Mouse (Mus musculus): ENCODE data around the gene Bicd2. TPM values are rescaled to one million over a fixed set of nuclear protein-coding genes. Genes with fewer than 3 reads are reported as not detected.

The Bicd2 gene
- polyA plus RNA-seq, 1 experiment, result 51.1 TPM

DNA sequence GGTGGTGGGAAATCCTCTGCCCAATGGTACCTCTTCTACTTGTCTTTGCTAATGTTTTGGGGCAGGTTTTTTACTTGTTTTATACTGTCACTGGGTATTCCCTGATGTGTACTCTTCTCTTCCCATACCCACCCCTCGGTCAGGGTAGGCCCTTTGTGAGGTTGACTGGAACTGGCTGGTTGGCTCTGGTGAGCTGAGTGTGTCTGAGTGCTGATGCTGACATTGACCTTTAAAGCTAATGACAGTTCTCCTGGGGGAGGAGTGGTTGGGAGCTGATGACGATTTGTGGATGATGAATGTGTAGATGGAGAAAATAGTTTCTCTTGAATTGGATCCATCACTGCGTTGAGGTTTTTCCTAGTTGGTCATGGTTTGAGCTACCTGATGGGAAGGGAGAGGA, 85.4 kb downstream of the Bicd2 start:
- Histone ChIP-seq H3K27ac (ENCODE audit: control insufficient read depth, insufficient read depth, low read length) (no peak overlapping the region), H3K27me3 (ENCODE audit: control insufficient read depth, insufficient read depth, low read length) (no peaks in the 10 kb centered on the region), H3K36me3 (ENCODE audit: control insufficient read depth, insufficient read depth, low read length) (no peaks in the 10 kb centered on the region), H3K4me1 (replicated peaks; ENCODE audit: control insufficient read depth, insufficient read depth, low read length) (peaks cover 20% of the 10 kb centered on the region), H3K4me3 (ENCODE audit: control insufficient read depth, insufficient read depth, low read length) (no peak overlapping the region)
- no peak for DNase-seq
- TF ChIP-seq POLR2A (IDR thresholded peaks at IDR 0.05; ENCODE audit: control insufficient read depth, extremely low read depth, insufficient read depth, low read length, poor library complexity) (no peak), CTCF (IDR thresholded peaks at IDR 0.05; ENCODE audit: borderline replicate concordance, control insufficient read depth, extremely low read depth, insufficient read depth, low read length, poor library complexity) (no peak)
- 95% methylated on average over 3 of the region's 3 CpGs for WGBS

DNA sequence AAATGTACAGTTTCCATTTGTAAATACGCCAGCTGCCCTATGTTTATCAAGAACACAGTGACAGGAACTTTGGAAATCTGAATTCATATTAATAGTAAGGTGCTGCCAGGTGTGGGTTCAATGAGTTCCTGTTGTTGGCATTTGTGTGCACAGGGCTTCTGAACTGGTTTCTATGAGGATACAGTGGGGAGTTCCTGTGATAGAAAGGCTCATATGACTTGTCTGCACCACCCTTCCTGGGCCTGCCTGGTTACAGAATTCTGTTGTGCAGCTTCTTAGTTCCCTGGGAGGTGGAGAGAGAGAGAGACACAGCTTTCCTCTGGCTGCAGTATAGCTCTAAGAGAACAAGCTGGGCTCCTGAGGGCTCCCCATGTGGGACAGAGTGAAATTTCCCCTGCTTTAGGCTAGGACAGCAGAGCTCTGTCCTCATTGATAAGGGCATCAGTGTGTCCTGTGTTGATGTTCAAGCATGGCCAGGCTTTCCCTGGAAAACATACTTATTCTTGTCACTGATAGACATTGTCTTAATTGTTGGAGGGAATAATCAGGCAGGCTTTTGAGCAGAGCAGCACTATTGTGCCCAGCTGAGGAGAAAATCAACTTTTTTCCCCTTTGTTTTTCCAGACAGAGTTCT, 86.8 kb downstream of the Bicd2 start:
- WGBS, result 86% methylated on average over 1 of the region's 1 CpGs
- peaks cover 8% of the 10 kb centered on the region for H3K4me1 ChIP-seq (replicated peaks; ENCODE audit: control insufficient read depth, insufficient read depth, low read length)
- TF ChIP-seq CTCF (IDR thresholded peaks at IDR 0.05; ENCODE audit: borderline replicate concordance, control insufficient read depth, extremely low read depth, insufficient read depth, low read length, poor library complexity) (no peak), POLR2A (IDR thresholded peaks at IDR 0.05; ENCODE audit: control insufficient read depth, extremely low read depth, insufficient read depth, low read length, poor library complexity) (no peak)
- H3K27me3 ChIP-seq (ENCODE audit: control insufficient read depth, insufficient read depth, low read length), result no peaks in the 10 kb centered on the region
- peaks cover 3% of the 10 kb centered on the region; the same call in 1 of the 2 replicates for H3K36me3 ChIP-seq (ENCODE audit: control insufficient read depth, insufficient read depth, low read length)
- H3K27ac ChIP-seq (ENCODE audit: control insufficient read depth, insufficient read depth, low read length), result no peak overlapping the region
- no peak overlapping the region for H3K4me3 ChIP-seq (ENCODE audit: control insufficient read depth, insufficient read depth, low read length)
- DNase-seq, result no peak

DNA sequence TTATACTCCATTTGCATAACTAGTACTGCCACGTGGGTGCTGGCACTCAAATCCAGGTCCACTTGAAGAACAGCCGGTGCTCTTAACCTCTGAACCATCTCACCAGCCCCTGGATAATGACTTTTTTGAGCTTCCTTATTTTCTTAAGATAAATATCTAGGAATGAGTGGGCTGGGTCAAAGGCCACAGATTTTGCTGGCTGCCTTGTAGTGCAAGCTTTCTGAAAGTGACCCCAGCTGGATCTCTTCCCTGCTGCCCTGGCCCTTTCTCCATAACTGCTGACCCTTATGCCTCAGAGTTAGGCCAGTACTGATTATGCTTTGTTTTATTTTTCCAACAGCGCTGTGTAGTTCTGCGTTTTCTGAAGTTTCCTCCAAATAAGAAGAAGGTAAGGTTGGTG, 89.1 kb downstream of the Bicd2 start:
- Histone ChIP-seq H3K27ac (ENCODE audit: control insufficient read depth, insufficient read depth, low read length) (no peak overlapping the region), H3K4me1 (replicated peaks; ENCODE audit: control insufficient read depth, insufficient read depth, low read length) (peaks cover 10% of the 10 kb centered on the region), H3K36me3 (ENCODE audit: control insufficient read depth, insufficient read depth, low read length) (peaks cover 3% of the 10 kb centered on the region; the same call in 1 of the 2 replicates), H3K27me3 (ENCODE audit: control insufficient read depth, insufficient read depth, low read length) (no peaks in the 10 kb centered on the region), H3K4me3 (ENCODE audit: control insufficient read depth, insufficient read depth, low read length) (no peak overlapping the region)
- no peak for DNase-seq
- TF ChIP-seq CTCF (IDR thresholded peaks at IDR 0.05; ENCODE audit: borderline replicate concordance, control insufficient read depth, extremely low read depth, insufficient read depth, low read length, poor library complexity) (no peak), POLR2A (IDR thresholded peaks at IDR 0.05; ENCODE audit: control insufficient read depth, extremely low read depth, insufficient read depth, low read length, poor library complexity) (no peak)
- WGBS, result 90% methylated on average over 4 of the region's 4 CpGs

DNA sequence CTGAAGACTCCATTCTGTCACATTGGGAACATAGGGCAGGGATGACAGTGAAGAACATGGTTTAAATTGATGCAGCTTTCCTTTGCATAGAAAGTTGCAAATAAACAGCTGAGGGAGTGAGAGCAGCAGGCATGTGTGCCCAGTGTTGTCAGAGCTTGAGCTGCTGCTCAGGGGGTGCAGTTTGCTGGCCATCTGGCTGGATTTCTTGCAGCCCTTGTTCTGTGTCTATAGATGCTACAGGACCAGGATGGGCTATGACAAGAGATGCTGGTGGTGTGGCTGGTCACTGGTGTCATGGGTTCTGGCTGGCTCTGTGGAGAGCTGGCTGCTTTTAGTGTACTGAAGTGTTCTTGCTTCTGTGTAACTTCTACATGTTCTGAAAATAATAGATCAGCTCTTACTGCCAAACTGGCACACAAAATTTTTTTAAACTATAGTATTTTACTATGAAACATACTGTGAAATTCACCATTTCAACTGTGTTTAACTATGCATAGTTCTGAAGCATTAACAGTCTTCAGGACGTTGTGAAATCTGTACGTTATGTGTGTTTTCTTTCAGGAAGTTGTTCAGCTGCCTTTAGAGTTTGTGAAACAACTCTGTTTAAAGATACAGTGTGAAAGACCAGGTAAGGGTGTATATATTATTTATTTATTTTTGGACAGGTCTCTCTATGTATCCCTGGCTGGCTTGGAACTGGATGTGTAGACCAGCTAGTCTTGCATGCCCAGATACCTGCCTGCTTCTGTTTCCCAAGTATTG, 92.1 kb downstream of the Bicd2 start:
- no peak for TF ChIP-seq CTCF (IDR thresholded peaks at IDR 0.05; ENCODE audit: borderline replicate concordance, control insufficient read depth, extremely low read depth, insufficient read depth, low read length, poor library complexity)
- TF ChIP-seq POLR2A (IDR thresholded peaks at IDR 0.05; ENCODE audit: control insufficient read depth, extremely low read depth, insufficient read depth, low read length, poor library complexity), result no peak
- H3K36me3 ChIP-seq (ENCODE audit: control insufficient read depth, insufficient read depth, low read length), result peaks cover 15% of the 10 kb centered on the region
- WGBS, result 97% methylated on average over 2 of the region's 2 CpGs
- no peak overlapping the region for H3K27ac ChIP-seq (ENCODE audit: control insufficient read depth, insufficient read depth, low read length)
- DNase-seq, result no peak
- H3K27me3 ChIP-seq (ENCODE audit: control insufficient read depth, insufficient read depth, low read length), result no peaks in the 10 kb centered on the region
- no peak overlapping the region for H3K4me3 ChIP-seq (ENCODE audit: control insufficient read depth, insufficient read depth, low read length)
- H3K4me1 ChIP-seq (replicated peaks; ENCODE audit: control insufficient read depth, insufficient read depth, low read length), result peaks cover 9% of the 10 kb centered on the region

DNA sequence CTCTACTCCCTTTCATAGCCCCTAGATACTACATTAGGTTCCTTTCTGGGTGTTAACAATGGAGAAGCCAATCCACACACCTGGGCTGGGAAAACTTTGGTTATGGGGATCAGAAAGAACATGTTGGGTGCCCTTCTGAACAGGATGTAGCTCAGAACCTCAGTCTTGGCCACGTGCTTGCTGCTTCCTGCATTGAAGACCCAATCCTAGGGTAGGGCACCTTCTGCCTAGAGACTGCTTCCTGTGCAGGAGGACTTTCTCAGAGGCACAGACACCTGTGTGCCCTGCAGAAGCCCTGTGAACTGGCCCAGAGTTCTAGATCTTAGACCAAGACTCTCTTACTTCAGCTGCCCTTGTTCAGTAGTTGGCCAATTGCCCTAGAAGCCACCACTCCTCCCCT, 94.4 kb downstream of the Bicd2 start:
- peak; percentile 16 for DNase-seq
- Histone ChIP-seq H3K4me3 (ENCODE audit: control insufficient read depth, insufficient read depth, low read length) (no peak overlapping the region), H3K4me1 (replicated peaks; ENCODE audit: control insufficient read depth, insufficient read depth, low read length) (peaks cover 9% of the 10 kb centered on the region), H3K27me3 (ENCODE audit: control insufficient read depth, insufficient read depth, low read length) (no peaks in the 10 kb centered on the region), H3K36me3 (ENCODE audit: control insufficient read depth, insufficient read depth, low read length) (peaks cover 15% of the 10 kb centered on the region), H3K27ac (ENCODE audit: control insufficient read depth, insufficient read depth, low read length) (no peak overlapping the region)
- WGBS, result 4% methylated on average over 1 of the region's 1 CpGs
- TF ChIP-seq CTCF (IDR thresholded peaks at IDR 0.05; ENCODE audit: borderline replicate concordance, control insufficient read depth, extremely low read depth, insufficient read depth, low read length, poor library complexity), result no peak

DNA sequence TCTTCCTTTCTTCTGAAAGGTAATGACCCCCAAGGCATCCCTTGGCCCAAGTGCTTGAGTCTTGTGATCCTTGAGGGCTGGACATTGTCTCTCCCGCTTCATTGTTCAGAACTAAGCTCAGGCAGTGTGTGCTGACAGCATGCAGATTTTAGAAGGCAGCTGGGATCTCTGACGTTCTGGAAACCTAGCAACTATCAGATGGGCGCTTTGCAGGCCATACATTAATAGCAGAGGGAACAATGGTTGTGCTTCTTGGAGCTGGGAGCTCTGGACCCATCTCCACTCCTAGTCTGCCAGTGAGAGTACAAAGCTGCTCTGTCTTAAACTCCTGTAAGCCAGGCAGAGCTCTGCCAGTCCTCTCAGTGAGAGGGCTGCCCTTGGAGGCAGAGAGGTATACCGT, 94.8 kb downstream of the Bicd2 start:
- WGBS, result 97% methylated on average over 4 of the region's 4 CpGs

More for the DNA sequence above, 94.8 kb downstream of the Bicd2 start:
- Histone ChIP-seq H3K36me3 (ENCODE audit: control insufficient read depth, insufficient read depth, low read length) (peaks cover 15% of the 10 kb centered on the region), H3K27me3 (ENCODE audit: control insufficient read depth, insufficient read depth, low read length) (no peaks in the 10 kb centered on the region), H3K27ac (ENCODE audit: control insufficient read depth, insufficient read depth, low read length) (no peak overlapping the region), H3K4me3 (ENCODE audit: control insufficient read depth, insufficient read depth, low read length) (no peak overlapping the region), H3K4me1 (replicated peaks; ENCODE audit: control insufficient read depth, insufficient read depth, low read length) (peaks cover 9% of the 10 kb centered on the region)
- TF ChIP-seq CTCF (IDR thresholded peaks at IDR 0.05; ENCODE audit: borderline replicate concordance, control insufficient read depth, extremely low read depth, insufficient read depth, low read length, poor library complexity), result no peak
- no peak for TF ChIP-seq POLR2A (IDR thresholded peaks at IDR 0.05; ENCODE audit: control insufficient read depth, extremely low read depth, insufficient read depth, low read length, poor library complexity)
- no peak for DNase-seq

Other genes with a start within 250 kb of the Bicd2 start
- 2.3 and 3.9 TPM in 2 replicates for gene Wnk2, start 193.6 kb upstream of the Bicd2 start, polyA plus RNA-seq (2012; rRNA removed)
- gene Ninj1, start 154.1 kb upstream of the Bicd2 start, polyA plus RNA-seq (2012; rRNA removed), result 98.1 and 113 TPM in 2 replicates
- 79.1 and 86.2 TPM in 2 replicates for gene Card19, start 125.5 kb upstream of the Bicd2 start, polyA plus RNA-seq (2012; rRNA removed)
- 13.1 and 16.2 TPM in 2 replicates for gene Susd3, start 92.9 kb upstream of the Bicd2 start, polyA plus RNA-seq (2012; rRNA removed)
- 17.8 and 19.2 TPM in 2 replicates for gene Fgd3, start 21.3 kb upstream of the Bicd2 start, polyA plus RNA-seq (2012; rRNA removed)
- gene Ippk, start 79.7 kb downstream of the Bicd2 start, polyA plus RNA-seq (2012; rRNA removed), result 6.7 and 7.1 TPM in 2 replicates
- not detected in 2 replicates for gene Tes3-ps, start 151.7 kb downstream of the Bicd2 start, polyA plus RNA-seq (2012; rRNA removed)
- gene Ecm2, start 163.2 kb downstream of the Bicd2 start, polyA plus RNA-seq (2012; rRNA removed), result 0.66 and 0.84 TPM in 2 replicates
- gene Aspn, start 202.9 kb downstream of the Bicd2 start, polyA plus RNA-seq (2012; rRNA removed), result 0.13 and 0.24 TPM in 2 replicates
- not detected in 2 replicates for gene Omd, start 240.9 kb downstream of the Bicd2 start, polyA plus RNA-seq (2012; rRNA removed)